Mouse (Mus musculus): ENCODE data around the gene Snrnp70. TPM values are rescaled to one million over a fixed set of nuclear protein-coding genes. Genes with fewer than 3 reads are reported as not detected.

Snrnp70 gene
- polyA plus RNA-seq, 1 experiment from 2014 or later = 157 TPM

GRCm38 (mm10) chr7:45426556-45426955 is 31.0 kb upstream of the Snrnp70 start:
- Histone ChIP-seq H3K36me3 (ENCODE audit: control insufficient read depth, insufficient read depth, low read length) (peaks cover 58% of the 10 kb centered on the region), H3K4me2 (ENCODE audit: low read length) (no peak overlapping the region), H3K27me3 (ENCODE audit: control insufficient read depth, insufficient read depth, low read depth, low read length) (no peaks in the 10 kb centered on the region), H3K4me3 (ENCODE audit: low read depth, low read length) (no peak overlapping the region), H3K9ac (ENCODE audit: low read depth, low read length) (no peak overlapping the region), H3K4me1 (ENCODE audit: control insufficient read depth, insufficient read depth, low read length) (no peaks in the 10 kb centered on the region), H3K27ac (ENCODE audit: low read length) (no peak overlapping the region), H3K9me3 (replicated peaks; ENCODE audit: control insufficient read depth, low read length, poor library complexity, severe bottlenecking) (no peaks in the 10 kb centered on the region)
- 96% methylated on average over 8 of the region's 8 CpGs for WGBS
- no peak for ATAC-seq

- 94% methylated on average over 14 of the region's 14 CpGs for WGBS
- no peaks in the 10 kb centered on the region for H3K9me3 ChIP-seq (replicated peaks; ENCODE audit: control insufficient read depth, low read length, poor library complexity, severe bottlenecking)
- ATAC-seq = no peak
- peaks cover 46% of the 10 kb centered on the region for H3K27me3 ChIP-seq (ENCODE audit: control insufficient read depth, insufficient read depth, low read depth, low read length)
- no peak overlapping the region for H3K4me3 ChIP-seq (ENCODE audit: low read depth, low read length)
- H3K4me1 ChIP-seq (ENCODE audit: control insufficient read depth, insufficient read depth, low read length) = no peaks in the 10 kb centered on the region
- H3K9ac ChIP-seq (ENCODE audit: low read depth, low read length) = no peak overlapping the region
- H3K27ac ChIP-seq (ENCODE audit: low read length) = no peak overlapping the region
- H3K4me2 ChIP-seq (ENCODE audit: low read length) = no peak overlapping the region
- peaks cover 40% of the 10 kb centered on the region for H3K36me3 ChIP-seq (ENCODE audit: control insufficient read depth, insufficient read depth, low read length)
Measured at GRCm38 (mm10) chr7:45421194-45421593, 25.7 kb upstream of the Snrnp70 start.

- no peak for ATAC-seq
- Histone ChIP-seq H3K27me3 (ENCODE audit: control insufficient read depth, insufficient read depth, low read depth, low read length) (peaks cover 53% of the 10 kb centered on the region), H3K27ac (ENCODE audit: low read length) (no peak within 1 kb of the TSS), H3K9ac (ENCODE audit: low read depth, low read length) (no peak within 1 kb of the TSS), H3K36me3 (ENCODE audit: control insufficient read depth, insufficient read depth, low read length) (peaks cover 40% of the 10 kb centered on the region), H3K4me3 (ENCODE audit: low read depth, low read length) (no peak within 1 kb of the TSS), H3K9me3 (replicated peaks; ENCODE audit: control insufficient read depth, low read length, poor library complexity, severe bottlenecking) (no peaks in the 10 kb centered on the region), H3K4me1 (ENCODE audit: control insufficient read depth, insufficient read depth, low read length) (no peaks in the 10 kb centered on the region), H3K4me2 (ENCODE audit: low read length) (no peak within 1 kb of the TSS)
- WGBS = 49% methylated on average over 6 of the region's 6 CpGs
Measured at GRCm38 (mm10) chr7:45420615-45420919, 25.0 kb upstream of the Snrnp70 start, which contains the start of gene Lhb. Gene Lhb (plus strand): TSS chr7:45420820.

- Histone ChIP-seq H3K27ac (ENCODE audit: low read length) (no peak overlapping the region), H3K4me3 (ENCODE audit: low read depth, low read length) (no peak overlapping the region), H3K36me3 (ENCODE audit: control insufficient read depth, insufficient read depth, low read length) (peaks cover 36% of the 10 kb centered on the region), H3K27me3 (ENCODE audit: control insufficient read depth, insufficient read depth, low read depth, low read length) (peaks cover 58% of the 10 kb centered on the region), H3K9ac (ENCODE audit: low read depth, low read length) (no peak overlapping the region), H3K4me2 (ENCODE audit: low read length) (no peak overlapping the region), H3K9me3 (replicated peaks; ENCODE audit: control insufficient read depth, low read length, poor library complexity, severe bottlenecking) (no peaks in the 10 kb centered on the region), H3K4me1 (ENCODE audit: control insufficient read depth, insufficient read depth, low read length) (no peaks in the 10 kb centered on the region)
- 13% methylated on average over 27 of the region's 27 CpGs for WGBS
- no peak for ATAC-seq
Measured at GRCm38 (mm10) chr7:45419859-45420614, 24.5 kb upstream of the Snrnp70 start.

GRCm38 (mm10) chr7:45417962-45418492 is 22.5 kb upstream of the Snrnp70 start:
- H3K27me3 ChIP-seq (ENCODE audit: control insufficient read depth, insufficient read depth, low read depth, low read length) = peaks cover 78% of the 10 kb centered on the region
- no peak for ATAC-seq
- H3K4me2 ChIP-seq (ENCODE audit: low read length) = no peak overlapping the region
- WGBS = 14% methylated on average over 13 of the region's 13 CpGs
- peaks cover 7% of the 10 kb centered on the region for H3K4me1 ChIP-seq (ENCODE audit: control insufficient read depth, insufficient read depth, low read length)
- H3K9me3 ChIP-seq (replicated peaks; ENCODE audit: control insufficient read depth, low read length, poor library complexity, severe bottlenecking) = no peaks in the 10 kb centered on the region
- H3K4me3 ChIP-seq (ENCODE audit: low read depth, low read length) = no peak overlapping the region
- H3K27ac ChIP-seq (ENCODE audit: low read length) = no peak overlapping the region
- peaks cover 18% of the 10 kb centered on the region for H3K36me3 ChIP-seq (ENCODE audit: control insufficient read depth, insufficient read depth, low read length)
- H3K9ac ChIP-seq (ENCODE audit: low read depth, low read length) = no peak overlapping the region

- ATAC-seq = no peak
- H3K4me3 ChIP-seq (ENCODE audit: low read depth, low read length) = no peak overlapping the region
- H3K27ac ChIP-seq (ENCODE audit: low read length) = no peak overlapping the region
- peaks cover 91% of the 10 kb centered on the region for H3K27me3 ChIP-seq (ENCODE audit: control insufficient read depth, insufficient read depth, low read depth, low read length)
- H3K4me2 ChIP-seq (ENCODE audit: low read length) = peak overlapping the region; percentile 33
- no peaks in the 10 kb centered on the region; the same call in 1 of the 2 replicates for H3K36me3 ChIP-seq (ENCODE audit: control insufficient read depth, insufficient read depth, low read length)
- no peaks in the 10 kb centered on the region for H3K9me3 ChIP-seq (replicated peaks; ENCODE audit: control insufficient read depth, low read length, poor library complexity, severe bottlenecking)
- WGBS = 14% methylated on average over 37 of the region's 37 CpGs
- no peak overlapping the region for H3K9ac ChIP-seq (ENCODE audit: low read depth, low read length)
- H3K4me1 ChIP-seq (ENCODE audit: control insufficient read depth, insufficient read depth, low read length) = peaks cover 7% of the 10 kb centered on the region
Measured at GRCm38 (mm10) chr7:45415636-45416035, 20.1 kb upstream of the Snrnp70 start.

- Histone ChIP-seq H3K36me3 (ENCODE audit: control insufficient read depth, insufficient read depth, low read length) (no peaks in the 10 kb centered on the region), H3K27ac (ENCODE audit: low read length) (no peak overlapping the region), H3K9ac (ENCODE audit: low read depth, low read length) (no peak overlapping the region), H3K4me3 (ENCODE audit: low read depth, low read length) (no peak overlapping the region), H3K9me3 (replicated peaks; ENCODE audit: control insufficient read depth, low read length, poor library complexity, severe bottlenecking) (no peaks in the 10 kb centered on the region), H3K4me1 (ENCODE audit: control insufficient read depth, insufficient read depth, low read length) (peaks cover 7% of the 10 kb centered on the region), H3K27me3 (ENCODE audit: control insufficient read depth, insufficient read depth, low read depth, low read length) (peaks cover 91% of the 10 kb centered on the region), H3K4me2 (ENCODE audit: low read length) (no peak overlapping the region)
- no peak for ATAC-seq
- WGBS = 42% methylated on average over 12 of the region's 12 CpGs
Measured at GRCm38 (mm10) chr7:45414740-45415224, 19.2 kb upstream of the Snrnp70 start.

GRCm38 (mm10) chr7:45413864-45414739 is 18.6 kb upstream of the Snrnp70 start:
- no peaks in the 10 kb centered on the region for H3K9me3 ChIP-seq (replicated peaks; ENCODE audit: control insufficient read depth, low read length, poor library complexity, severe bottlenecking)
- WGBS = 2% methylated on average over 23 of the region's 27 CpGs
- H3K36me3 ChIP-seq (ENCODE audit: control insufficient read depth, insufficient read depth, low read length) = no peaks in the 10 kb centered on the region
- peak overlapping the region; percentile 51 for H3K4me3 ChIP-seq (ENCODE audit: low read depth, low read length)
- H3K4me1 ChIP-seq (ENCODE audit: control insufficient read depth, insufficient read depth, low read length) = peaks cover 7% of the 10 kb centered on the region
- no peak for ATAC-seq
- peaks cover 93% of the 10 kb centered on the region for H3K27me3 ChIP-seq (ENCODE audit: control insufficient read depth, insufficient read depth, low read depth, low read length)
- H3K27ac ChIP-seq (ENCODE audit: low read length) = no peak overlapping the region
- H3K9ac ChIP-seq (ENCODE audit: low read depth, low read length) = peak overlapping the region; percentile 67
- peak overlapping the region; percentile 87 for H3K4me2 ChIP-seq (ENCODE audit: low read length)

All from midbrain, embryonic 16.5 days (tissue).